Mouse (Mus musculus): Measurements from ENCODE around the gene Ascc1. TPM values are rescaled to one million over a fixed set of nuclear protein-coding genes. Genes with fewer than 3 reads are reported as not detected.

The Ascc1 gene
- polyA plus RNA-seq, 1 experiment from 2014 or later: 14.7 TPM

DNA sequence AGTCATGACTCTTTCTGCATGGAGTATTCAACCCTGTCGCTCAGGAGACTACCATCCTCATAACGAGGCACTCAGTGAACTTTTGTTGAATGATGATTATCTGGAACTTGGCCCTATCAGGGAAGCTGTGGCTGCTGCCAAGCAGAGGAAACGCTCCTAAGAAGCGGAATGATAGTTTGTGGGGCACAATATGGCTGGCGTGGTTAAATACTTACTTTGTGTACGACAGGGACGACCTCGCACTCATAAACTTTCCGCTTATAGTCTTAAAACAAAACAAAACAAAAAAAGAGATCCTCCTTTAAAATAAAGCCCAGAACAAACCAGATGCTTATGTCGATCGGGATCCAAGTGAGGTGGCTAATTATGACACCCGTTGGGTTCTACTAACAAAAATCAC lies 402 bp upstream of the Ascc1 start:
- peak overlapping the region; percentile 99 for H3K27ac ChIP-seq (ENCODE audit: low read depth)
- peak overlapping the region; percentile 67 for H3K4me3 ChIP-seq (ENCODE audit: low read depth, low read length)
- H3K27me3 ChIP-seq (ENCODE audit: insufficient read depth, low read length): no peaks in the 10 kb centered on the region
- 2% methylated on average over 12 of the region's 12 CpGs for WGBS (ENCODE audit: insufficient replicate concordance)
- peaks cover 8% of the 10 kb centered on the region for H3K4me1 ChIP-seq (ENCODE audit: insufficient read depth)
- TF ChIP-seq CTCF (IDR thresholded peaks at IDR 0.05; ENCODE audit: low read depth) (no peak), EP300 (IDR thresholded peaks at IDR 0.05; ENCODE audit: low read depth) (0 out of 2 replicates have a peak, but pooled peaks have one; percentile 25)
- H3K36me3 ChIP-seq (replicated peaks; ENCODE audit: insufficient read depth, low read length): no peaks in the 10 kb centered on the region; the same call in 1 of the 2 replicates
- peak overlapping the region; percentile 85 for H3K9ac ChIP-seq (replicated peaks)
- ATAC-seq (no peak), DNase-seq (peak; percentile 27)
- peak overlapping the region; percentile 81 for H3K4me2 ChIP-seq (ENCODE audit: low read depth, low read length)
- H3K9me3 ChIP-seq (ENCODE audit: low read length): no peaks in the 10 kb centered on the region

GRCm38 (mm10) chr10:60003213-60003752 lies 678 bp downstream of the Ascc1 start:
- DNase-seq (no peak), ATAC-seq (no peak)
- Histone ChIP-seq H3K4me3 (ENCODE audit: low read depth, low read length) (peak overlapping the region; percentile 67), H3K36me3 (replicated peaks; ENCODE audit: insufficient read depth, low read length) (no peaks in the 10 kb centered on the region; the same call in none of the 2 replicates), H3K4me2 (ENCODE audit: low read depth, low read length) (peak overlapping the region; percentile 81), H3K9ac (replicated peaks) (peak overlapping the region; percentile 85), H3K27me3 (ENCODE audit: insufficient read depth, low read length) (no peaks in the 10 kb centered on the region), H3K9me3 (ENCODE audit: low read length) (no peaks in the 10 kb centered on the region), H3K27ac (ENCODE audit: low read depth) (peak overlapping the region; percentile 99), H3K4me1 (ENCODE audit: insufficient read depth) (peaks cover 8% of the 10 kb centered on the region)
- TF ChIP-seq CTCF (IDR thresholded peaks at IDR 0.05; ENCODE audit: low read depth): peak; percentile 12; the same call in 1 of the 2 replicates
- no peak for TF ChIP-seq EP300 (IDR thresholded peaks at IDR 0.05; ENCODE audit: low read depth)
- WGBS (ENCODE audit: insufficient replicate concordance): under 1% methylated on average over 21 of the region's 21 CpGs

DNA sequence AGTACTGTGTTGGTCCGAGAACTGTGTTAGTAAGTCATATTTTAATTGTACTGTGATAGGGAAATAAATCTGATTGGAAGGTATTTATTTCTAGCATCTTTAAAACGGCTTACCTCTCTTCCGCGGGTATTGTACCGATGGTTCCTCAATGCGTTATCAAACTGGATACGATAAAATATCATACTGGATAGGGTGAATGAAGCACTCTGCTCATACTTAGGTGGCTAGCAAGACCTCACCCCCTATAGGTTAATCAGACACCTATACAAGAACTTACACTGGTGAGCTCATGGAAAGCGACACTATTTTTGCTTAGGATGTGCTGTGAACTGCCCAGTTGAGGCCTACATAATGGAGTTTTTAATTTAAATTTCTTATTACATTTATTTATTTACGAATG lies 1.2 kb downstream of the Ascc1 start:
- DNase-seq (no peak), ATAC-seq (no peak)
- H3K27ac ChIP-seq (ENCODE audit: low read depth): peak overlapping the region; percentile 99
- H3K36me3 ChIP-seq (replicated peaks; ENCODE audit: insufficient read depth, low read length): no peaks in the 10 kb centered on the region; the same call in none of the 2 replicates
- H3K4me2 ChIP-seq (ENCODE audit: low read depth, low read length): peak overlapping the region; percentile 81
- no peak for TF ChIP-seq EP300 (IDR thresholded peaks at IDR 0.05; ENCODE audit: low read depth)
- no peak for TF ChIP-seq CTCF (IDR thresholded peaks at IDR 0.05; ENCODE audit: low read depth)
- no peaks in the 10 kb centered on the region for H3K9me3 ChIP-seq (ENCODE audit: low read length)
- H3K4me1 ChIP-seq (ENCODE audit: insufficient read depth): peaks cover 8% of the 10 kb centered on the region
- 65% methylated on average over 9 of the region's 9 CpGs for WGBS (ENCODE audit: insufficient replicate concordance)
- peak overlapping the region; percentile 85 for H3K9ac ChIP-seq (replicated peaks)
- H3K27me3 ChIP-seq (ENCODE audit: insufficient read depth, low read length): no peaks in the 10 kb centered on the region
- H3K4me3 ChIP-seq (ENCODE audit: low read depth, low read length): peak overlapping the region; percentile 67

GRCm38 (mm10) chr10:60005264-60005663 lies 2.7 kb downstream of the Ascc1 start:
- Histone ChIP-seq H3K4me1 (ENCODE audit: insufficient read depth) (peaks cover 8% of the 10 kb centered on the region), H3K9ac (replicated peaks) (no peak overlapping the region), H3K4me2 (ENCODE audit: low read depth, low read length) (no peak overlapping the region), H3K27me3 (ENCODE audit: insufficient read depth, low read length) (no peaks in the 10 kb centered on the region), H3K4me3 (ENCODE audit: low read depth, low read length) (no peak overlapping the region), H3K9me3 (ENCODE audit: low read length) (no peaks in the 10 kb centered on the region), H3K36me3 (replicated peaks; ENCODE audit: insufficient read depth, low read length) (no peaks in the 10 kb centered on the region; the same call in none of the 2 replicates), H3K27ac (ENCODE audit: low read depth) (no peak overlapping the region)
- DNase-seq (peak; percentile 61), ATAC-seq (no peak)
- 48% methylated on average over 2 of the region's 2 CpGs for WGBS (ENCODE audit: insufficient replicate concordance)
- TF ChIP-seq EP300 (IDR thresholded peaks at IDR 0.05; ENCODE audit: low read depth) (no peak), CTCF (IDR thresholded peaks at IDR 0.05; ENCODE audit: low read depth) (peak; percentile 63)

- TF ChIP-seq EP300 (IDR thresholded peaks at IDR 0.05; ENCODE audit: low read depth) (no peak), CTCF (IDR thresholded peaks at IDR 0.05; ENCODE audit: low read depth) (no peak)
- H3K4me1 ChIP-seq (ENCODE audit: insufficient read depth): no peaks in the 10 kb centered on the region
- no peak overlapping the region for H3K4me3 ChIP-seq (ENCODE audit: low read depth, low read length)
- no peaks in the 10 kb centered on the region for H3K27me3 ChIP-seq (ENCODE audit: insufficient read depth, low read length)
- H3K36me3 ChIP-seq (replicated peaks; ENCODE audit: insufficient read depth, low read length): peaks cover 9% of the 10 kb centered on the region; the same call in 1 of the 2 replicates
- ATAC-seq (no peak), DNase-seq (no peak)
- no peak overlapping the region for H3K4me2 ChIP-seq (ENCODE audit: low read depth, low read length)
- H3K9ac ChIP-seq (replicated peaks): no peak overlapping the region
- H3K27ac ChIP-seq (ENCODE audit: low read depth): 0 out of 2 replicates have a peak overlapping the region, but pooled peaks have one; percentile 16
- no peaks in the 10 kb centered on the region for H3K9me3 ChIP-seq (ENCODE audit: low read length)
- WGBS (ENCODE audit: insufficient replicate concordance): 55% methylated on average over 3 of the region's 3 CpGs
Observed at GRCm38 (mm10) chr10:60009115-60009514, 6.5 kb downstream of the Ascc1 start.

- Histone ChIP-seq H3K27me3 (ENCODE audit: insufficient read depth, low read length) (no peaks in the 10 kb centered on the region), H3K36me3 (replicated peaks; ENCODE audit: insufficient read depth, low read length) (peaks cover 33% of the 10 kb centered on the region), H3K4me2 (ENCODE audit: low read depth, low read length) (no peak overlapping the region), H3K4me1 (ENCODE audit: insufficient read depth) (no peaks in the 10 kb centered on the region), H3K27ac (ENCODE audit: low read depth) (no peak overlapping the region), H3K4me3 (ENCODE audit: low read depth, low read length) (no peak overlapping the region), H3K9me3 (ENCODE audit: low read length) (no peaks in the 10 kb centered on the region), H3K9ac (replicated peaks) (no peak overlapping the region)
- DNase-seq (no peak), ATAC-seq (no peak)
- TF ChIP-seq CTCF (IDR thresholded peaks at IDR 0.05; ENCODE audit: low read depth) (no peak), EP300 (IDR thresholded peaks at IDR 0.05; ENCODE audit: low read depth) (no peak)
- 88% methylated on average over 6 of the region's 6 CpGs for WGBS (ENCODE audit: insufficient replicate concordance)
Observed at GRCm38 (mm10) chr10:60016223-60016622, 13.6 kb downstream of the Ascc1 start.

Data from liver, postnatal 0 days (tissue).